Mouse (Mus musculus) intestine, postnatal 0 days (tissue): Measurements from ENCODE around the gene Fam129a. TPM values are rescaled to one million over a fixed set of nuclear protein-coding genes. Genes with fewer than 3 reads are reported as not detected.

Experiments
- ATAC-seq: fragments of 200-750 bp; cut with Nextera tagmentation; 2 replicates; pipeline ENCODE4 v1.8.0; 2017; ENCODE audit warnings: mild to moderate bottlenecking, moderate TSS enrichment, moderate library complexity
- H3K27ac ChIP-seq: fragments of 300-500 bp; sonication (generic); 2 replicates; pipeline ENCODE4 v1.5.1; 2014; ENCODE audit warnings: mild to moderate bottlenecking, low read depth, low read length, moderate library complexity
- H3K27me3 ChIP-seq: fragments of 300-500 bp; sonication (generic); replicated peaks from 2 replicates; pipeline ENCODE4 v1.6.1; 2014; ENCODE audit warnings: low read length, mixed read lengths; ENCODE audit not compliant: control insufficient read depth, insufficient read depth
- H3K36me3 ChIP-seq: fragments of 300-500 bp; sonication (generic); 2 replicates; pipeline ENCODE4 v1.6.1; 2014; ENCODE audit warnings: mild to moderate bottlenecking, moderate library complexity; ENCODE audit not compliant: control insufficient read depth, insufficient read depth
- H3K4me1 ChIP-seq: fragments of 300-500 bp; sonication (generic); replicated peaks from 2 replicates; pipeline ENCODE4 v1.6.1; 2014; ENCODE audit warnings: antibody characterized with exemption, low read length, mixed read lengths; ENCODE audit not compliant: control insufficient read depth, insufficient read depth
- H3K4me2 ChIP-seq: fragments of 300-500 bp; sonication (generic); replicated peaks from 2 replicates; pipeline ENCODE4 v1.6.1; 2014; ENCODE audit warnings: low read depth, mild to moderate bottlenecking, moderate library complexity
- H3K4me3 ChIP-seq: fragments of 300-500 bp; sonication (generic); 2 replicates; pipeline ENCODE4 v1.5.1; 2014; ENCODE audit warnings: low read depth, low read length
- H3K9ac ChIP-seq: fragments of 300-500 bp; sonication (generic); 2 replicates; pipeline ENCODE4 v1.6.1; 2014; ENCODE audit warnings: mild to moderate bottlenecking, low read depth, low read length
- H3K9me3 ChIP-seq: fragments of 300-500 bp; sonication (generic); 2 replicates; pipeline ENCODE4 v1.6.1; 2016; ENCODE audit warnings: mixed run types; ENCODE audit not compliant: control insufficient read depth
- CTCF ChIP-seq: sonication (generic); IDR thresholded peaks from 2 replicates; pipeline ENCODE4 v1.5.1; 2016; ENCODE audit warnings: low read depth, mild to moderate bottlenecking, control low read depth, antibody characterized with exemption, moderate library complexity
- WGBS: fragments of 180-500 bp; shearing (Covaris S2); extraction: QIAGEN DNeasy Blood & Tissue Kit; methylation state at CpG from one replicate; pipeline ENCODE4 v1.1.7; 2014; 5-methylcytosine and 5-hydroxymethylcytosine counted together
- polyA plus RNA-seq: library from polyadenylated mRNA; unstranded; fragments of >200 nt; fragmentation: Nextera tagmentation; extraction: Ambion mirVana; gene quantifications from 2 replicates; pipeline ENCODE4 v1.2.1, GENCODE M21; 2015

Fam129a gene
- polyA plus RNA-seq, 1 experiment from 2014 or later: 7.4 TPM

- Histone ChIP-seq H3K4me1 (no peaks in the 10 kb centered on the region), H3K9me3 (no peaks in the 10 kb centered on the region), H3K27ac (no peak overlapping the region), H3K4me3 (no peak overlapping the region), H3K36me3 (peaks cover 19% of the 10 kb centered on the region; the same call in 1 of the 2 replicates), H3K9ac (no peak overlapping the region), H3K4me2 (no peak overlapping the region), H3K27me3 (no peaks in the 10 kb centered on the region)
- no peak for ATAC-seq
- 94% methylated on average over 3 of the region's 3 CpGs for WGBS
- no peak for TF ChIP-seq CTCF
These were observed 198.4 kb downstream of the Fam129a start for GRCm38 (mm10) chr1:151769200-151769913.

Other genes with a start within 250 kb of the Fam129a start
- 101 and 107 TPM in 2 replicates for gene Ivns1abp, start 226.7 kb upstream of the Fam129a start, polyA plus RNA-seq
- 56.7 and 66.5 TPM in 2 replicates for gene Swt1, start 142.7 kb upstream of the Fam129a start, polyA plus RNA-seq
- 18.5 and 21.7 TPM in 2 replicates for gene Trmt1l, start 142.6 kb upstream of the Fam129a start, polyA plus RNA-seq
- gene Rnf2, start 70.2 kb upstream of the Fam129a start, polyA plus RNA-seq: 26.9 and 31.4 TPM in 2 replicates
- 8.5 and 9.6 TPM in 2 replicates for gene Edem3, start 184.2 kb downstream of the Fam129a start, polyA plus RNA-seq